Mouse (Mus musculus): ENCODE data around the gene Plcl2.

DNA sequence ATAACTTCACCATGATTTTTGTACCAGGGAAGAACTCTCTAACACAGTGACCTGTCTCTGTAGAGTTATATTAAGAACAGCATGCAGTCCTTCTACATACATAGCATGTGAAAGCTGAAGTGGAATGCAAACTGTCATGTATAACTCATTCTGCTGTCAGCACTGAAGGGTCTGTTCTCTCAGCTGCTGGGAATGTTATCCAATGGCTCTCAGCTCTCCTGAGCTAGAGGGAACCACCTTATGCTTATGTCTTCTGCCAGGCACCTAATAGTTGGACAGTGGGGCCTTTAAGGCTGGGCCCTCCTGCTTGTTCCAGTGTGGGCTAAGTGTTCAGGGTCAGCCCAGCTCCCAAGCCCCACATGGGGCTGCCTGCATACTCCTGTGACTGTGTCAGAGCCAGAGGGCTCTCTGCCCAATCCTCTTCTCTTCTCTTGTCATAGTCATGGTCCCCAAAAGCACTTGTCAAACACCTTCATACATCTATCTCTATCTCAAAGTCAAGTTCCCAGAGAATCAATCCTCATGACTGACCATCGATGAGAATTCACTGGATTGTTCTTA, 22.1 kb upstream of the Plcl2 start:
- TF ChIP-seq CTCF (IDR thresholded peaks at IDR 0.05; ENCODE audit: borderline replicate concordance, control insufficient read depth, extremely low read depth, insufficient read depth, low read length, poor library complexity) (no peak), POLR2A (IDR thresholded peaks at IDR 0.05; ENCODE audit: control insufficient read depth, extremely low read depth, insufficient read depth, low read length, poor library complexity) (no peak)
